Mouse (Mus musculus) right cerebral cortex, postnatal 4 days (tissue): ENCODE results near the gene Zyx.
A peak's percentile ranks its signal among the peaks of the same experiment; 100 is the strongest.

ENCODE experiments used
- DNase-seq: peaks from one replicate; pipeline ENCODE4 v3.0.0-alpha.2; 2022

The Zyx gene

GRCm38 (mm10) chr6:42370630-42371363, 21.4 kb downstream of the Zyx start:
- DNase-seq = no peak

DNA sequence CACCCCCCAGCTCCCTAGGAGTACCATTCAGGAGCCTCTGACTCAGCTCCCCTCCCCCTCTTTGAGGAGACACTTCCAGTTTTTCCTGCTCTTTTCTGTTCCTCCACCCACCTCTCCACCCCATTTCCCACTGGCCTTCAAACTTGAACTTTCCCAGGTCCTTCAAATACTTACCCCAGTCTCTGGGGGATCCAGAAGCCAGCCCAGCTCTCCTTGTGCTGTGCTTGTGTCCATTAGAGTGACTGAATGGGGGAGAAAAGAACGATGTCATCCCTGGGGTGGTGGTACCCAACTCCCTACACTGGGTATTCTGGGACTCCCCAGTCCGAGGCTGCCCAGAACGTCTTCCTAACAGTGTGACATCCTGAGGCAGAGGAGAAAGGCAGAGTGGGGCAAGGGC, 22.6 kb downstream of the Zyx start:
- DNase-seq = no peak

DNA sequence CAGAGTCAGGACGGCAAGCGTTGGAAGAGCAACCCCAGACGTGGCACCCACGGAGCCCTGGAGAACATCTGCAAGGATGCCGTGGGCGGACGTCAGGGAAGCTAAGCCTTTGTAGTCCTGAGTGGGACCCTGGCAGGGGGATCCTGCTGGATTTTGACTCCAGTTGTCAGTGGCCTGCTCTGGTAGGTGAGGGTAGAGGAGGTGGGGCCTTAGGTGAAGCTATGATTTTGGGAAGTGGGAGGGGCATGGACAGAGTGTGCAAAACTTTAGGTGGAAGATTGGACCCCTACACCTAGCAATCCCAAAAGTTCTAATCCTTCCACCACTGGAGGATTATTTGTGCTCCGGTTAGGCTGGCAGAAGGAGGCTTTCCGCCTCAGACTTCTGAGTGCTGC, 23.0 kb downstream of the Zyx start:
- DNase-seq = no peak

DNA sequence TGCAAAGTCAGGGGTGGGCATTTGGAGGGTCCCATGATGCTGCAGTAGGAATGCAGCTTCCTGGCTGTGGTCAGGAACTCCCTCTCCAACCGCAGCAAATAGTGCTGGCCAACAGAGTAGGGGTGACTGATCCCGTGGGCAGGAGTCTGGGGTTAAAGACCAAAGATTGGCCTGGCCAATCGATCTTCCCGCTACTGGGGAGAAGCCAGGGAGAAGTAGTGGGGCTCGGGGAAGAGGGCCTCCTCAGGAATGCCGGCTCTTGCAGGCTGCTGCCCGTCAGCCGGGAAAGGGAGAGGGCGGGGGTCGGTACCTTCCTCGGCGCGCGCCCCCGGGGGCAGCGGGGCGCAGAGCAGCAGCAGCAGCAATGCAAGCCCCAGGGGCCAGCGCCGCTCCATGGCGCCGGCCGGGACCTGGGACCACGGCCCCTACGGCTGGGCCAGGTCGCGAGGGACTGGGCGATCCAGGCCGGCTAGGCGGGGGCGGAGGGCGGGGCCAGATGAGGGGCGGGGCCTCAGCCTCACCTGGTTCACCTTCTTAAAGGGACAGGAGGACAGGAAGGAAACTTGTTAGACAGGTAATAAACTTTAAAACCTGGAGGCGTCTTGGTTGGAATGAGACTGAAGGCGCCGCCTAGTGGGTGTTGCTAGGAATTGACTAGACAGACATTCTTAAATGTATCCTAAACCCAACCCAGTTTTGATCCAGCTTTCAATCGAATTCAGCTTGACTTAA, 23.6 kb downstream of the Zyx start, which contains the start of gene Epha1:
Epha1 (minus strand) TSS at position 453 of the 732 bp plus-strand sequence.
- peak; percentile 76 for DNase-seq

- no peak for DNase-seq
Observed at GRCm38 (mm10) chr6:42373669-42374430, 24.4 kb downstream of the Zyx start.

GRCm38 (mm10) chr6:42374701-42375100, 25.3 kb downstream of the Zyx start:
- no peak for DNase-seq

GRCm38 (mm10) chr6:42375131-42375530, 25.7 kb downstream of the Zyx start:
- no peak for DNase-seq

GRCm38 (mm10) chr6:42376016-42376415, 26.6 kb downstream of the Zyx start:
- no peak for DNase-seq

GRCm38 (mm10) chr6:42376504-42377019, 27.1 kb downstream of the Zyx start:
- no peak for DNase-seq

DNA sequence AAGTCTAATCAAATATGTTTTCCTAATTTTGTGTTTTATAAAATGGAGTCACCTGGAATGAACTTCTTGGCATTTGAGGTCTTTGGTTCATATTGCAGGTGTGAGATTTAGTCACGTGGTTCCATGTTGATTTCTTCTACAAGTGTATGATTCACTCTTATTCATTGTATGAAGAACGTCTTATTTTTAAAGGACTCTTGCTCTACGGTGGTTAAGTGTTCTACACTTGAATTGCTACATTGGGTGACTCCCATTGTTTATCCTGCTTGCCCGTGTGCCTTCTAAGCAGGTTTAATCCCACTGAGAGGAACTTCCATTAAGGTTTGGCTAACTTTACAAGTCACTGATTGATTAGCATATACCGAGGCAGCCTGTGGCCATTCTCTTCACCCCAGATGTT, 27.9 kb downstream of the Zyx start:
- no peak for DNase-seq

GRCm38 (mm10) chr6:42379551-42379950, 30.1 kb downstream of the Zyx start:
- DNase-seq = no peak

DNA sequence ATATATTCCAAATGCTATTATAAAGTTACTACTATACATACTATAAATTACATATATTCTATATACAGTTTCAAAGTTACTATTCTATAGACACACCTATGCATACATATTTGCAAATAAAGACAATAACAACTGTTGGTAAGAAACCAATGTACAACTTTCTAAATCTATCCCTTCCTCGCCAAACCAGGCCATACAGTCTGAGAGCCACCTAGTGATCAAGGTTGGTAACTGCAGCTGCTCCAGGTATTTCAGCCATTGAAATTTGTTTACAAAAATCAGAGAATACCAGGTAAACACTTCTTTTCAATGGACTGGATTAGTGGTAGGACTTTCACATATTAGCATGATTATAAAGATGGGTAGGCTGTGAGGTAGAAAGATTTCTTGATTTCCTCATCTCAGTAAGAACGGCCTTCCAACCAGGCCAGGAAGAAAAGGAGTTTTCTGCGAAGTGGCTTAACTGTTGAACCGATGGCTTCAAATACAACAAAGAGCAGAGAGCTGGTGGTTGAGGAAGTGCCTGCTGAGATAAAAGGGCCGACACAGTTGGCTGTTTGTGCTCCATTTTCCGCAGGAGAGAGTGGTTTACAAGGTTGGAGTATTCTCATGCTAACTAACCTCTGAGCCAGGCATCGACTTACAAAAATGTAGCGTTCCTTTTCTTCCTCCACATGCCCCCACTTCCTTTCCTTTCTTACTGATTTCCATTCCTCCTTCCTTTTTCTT, 31.1 kb downstream of the Zyx start:
- peak; percentile 26 for DNase-seq

- no peak for DNase-seq
Observed at GRCm38 (mm10) chr6:42381221-42381620, 31.8 kb downstream of the Zyx start.

- DNase-seq = no peak
Observed at GRCm38 (mm10) chr6:42381916-42382381, 32.5 kb downstream of the Zyx start.

DNA sequence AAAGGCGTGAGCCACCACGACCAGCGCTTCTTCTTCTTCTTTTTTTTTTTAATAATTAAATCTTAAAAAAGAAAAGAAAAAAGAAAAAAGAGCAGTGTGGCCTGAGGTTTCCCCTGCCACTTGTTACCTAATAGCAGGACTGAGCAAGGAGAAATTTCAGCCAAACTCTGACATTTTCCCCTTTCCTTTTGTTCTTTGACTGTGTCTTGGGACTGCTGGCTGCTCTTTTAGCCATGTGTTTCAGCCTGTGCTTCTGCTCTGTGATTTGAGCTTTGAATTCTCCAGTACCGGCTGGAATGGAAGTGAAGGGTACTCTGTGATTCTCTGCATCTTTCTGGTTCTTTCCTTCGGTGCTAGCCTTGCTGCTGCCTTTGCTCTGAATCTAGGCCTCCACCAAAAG, 33.9 kb downstream of the Zyx start:
- no peak for DNase-seq

DNA sequence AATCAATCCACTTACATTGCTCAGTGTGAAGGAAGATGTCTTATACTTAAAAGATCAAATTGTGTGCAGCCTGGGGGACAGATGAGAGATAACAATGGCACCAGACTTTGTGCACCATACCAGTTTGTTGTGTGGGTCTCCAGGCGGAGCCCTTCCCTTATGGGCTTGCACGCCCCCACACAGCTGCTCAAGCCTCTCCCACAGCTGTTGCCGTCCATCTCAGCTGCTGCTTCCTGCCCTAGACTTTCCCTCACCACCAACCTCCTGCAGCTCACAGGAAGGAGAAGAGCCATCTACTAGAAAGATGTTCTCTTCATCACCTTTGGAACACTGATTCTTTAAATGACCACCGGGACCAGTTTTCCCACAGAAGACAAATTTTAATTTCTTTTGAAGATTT, 36.2 kb downstream of the Zyx start:
- no peak for DNase-seq

DNA sequence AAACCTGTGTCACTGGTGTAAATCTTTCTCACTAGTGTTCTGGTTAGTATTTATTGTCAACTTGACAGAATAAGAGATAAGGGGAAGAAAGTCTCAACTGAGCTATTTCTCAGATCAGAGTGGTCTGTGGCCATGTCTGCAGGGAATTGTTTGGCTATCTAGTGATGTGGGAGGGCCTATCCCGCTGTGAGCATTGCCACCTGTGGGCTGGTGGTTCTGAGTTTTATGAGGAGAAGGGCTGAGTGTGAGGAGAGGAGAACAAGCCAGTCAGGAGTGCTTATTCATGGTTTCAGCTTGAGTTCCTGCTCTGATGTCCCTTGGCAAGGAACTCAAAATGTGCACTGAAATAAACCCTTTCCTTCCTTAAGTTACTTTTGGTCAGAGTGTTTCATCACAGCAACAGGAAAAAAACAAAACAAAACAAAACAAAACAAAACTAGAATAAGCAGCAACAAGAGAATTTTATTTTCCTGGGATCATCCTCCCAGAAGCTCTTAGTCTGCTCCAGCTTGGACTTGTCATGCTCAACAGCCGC, 42.4 kb downstream of the Zyx start:
- DNase-seq = no peak

DNA sequence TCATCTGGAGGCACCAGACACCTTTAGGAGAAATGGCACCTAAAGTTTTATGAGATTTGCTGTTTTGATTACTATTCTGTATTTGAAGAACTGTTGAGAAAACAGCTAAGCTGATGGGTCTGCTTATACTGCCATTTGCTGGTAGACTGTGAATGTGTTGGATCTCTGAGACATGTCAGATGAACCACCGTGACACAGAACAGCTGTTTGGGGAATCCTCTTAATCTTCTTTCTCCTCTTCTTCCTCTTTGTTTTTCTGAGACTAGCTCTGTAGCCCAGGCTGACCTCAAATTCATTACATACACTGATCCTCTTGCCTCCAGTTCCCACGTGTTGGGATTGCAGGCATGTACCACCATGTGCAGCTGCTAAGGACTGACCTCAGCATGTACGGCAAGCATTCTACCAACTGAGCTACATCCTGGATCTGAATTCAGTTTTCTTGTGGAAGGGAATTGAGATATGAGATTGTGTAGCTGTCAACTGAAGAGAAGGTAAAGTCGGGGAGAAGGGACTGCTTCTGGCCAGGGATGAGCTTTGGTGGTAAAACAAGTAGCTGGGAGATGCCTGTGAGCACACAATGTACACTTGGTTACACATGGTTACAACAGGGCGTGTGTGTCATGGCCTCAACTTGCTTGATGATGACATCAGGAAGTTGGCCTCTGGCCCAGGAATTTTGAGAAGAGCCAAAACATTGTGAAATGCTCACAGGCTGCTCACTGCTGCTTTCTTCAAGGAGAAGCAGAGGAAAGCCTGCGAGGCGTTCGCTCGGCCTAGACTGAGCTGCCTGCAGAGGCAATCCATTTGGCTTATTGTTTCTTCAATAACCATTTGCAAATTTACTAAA, 46.8 kb downstream of the Zyx start:
- DNase-seq = no peak

GRCm38 (mm10) chr6:42397041-42397657, 47.7 kb downstream of the Zyx start:
- no peak for DNase-seq

GRCm38 (mm10) chr6:42398285-42398684, 48.9 kb downstream of the Zyx start:
- no peak for DNase-seq

DNA sequence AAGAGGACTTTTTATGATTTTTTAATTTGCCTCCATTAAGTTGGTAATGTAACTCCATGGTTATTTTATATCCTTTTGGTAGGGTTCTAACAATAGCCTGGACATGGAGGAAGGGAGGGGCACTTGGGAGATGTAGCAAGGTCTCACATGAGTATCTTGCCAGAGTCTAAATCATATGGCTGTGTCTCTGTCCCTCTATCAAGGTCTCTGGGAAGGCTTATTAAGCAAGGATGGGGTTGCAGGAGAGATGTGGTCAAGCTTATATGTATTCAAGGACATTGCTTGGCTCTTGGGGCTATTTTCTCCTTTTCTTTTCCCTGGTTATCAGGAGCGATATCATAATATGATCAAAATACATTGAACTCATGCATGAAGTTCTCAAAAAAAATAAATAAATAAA, 49.6 kb downstream of the Zyx start:
- DNase-seq = no peak
